Mouse (Mus musculus) heart, embryonic 11.5 days (tissue): ENCODE measurements at regions not wholly inside any gene's neighbourhood (a gene's known extent, or its start where the extent isn't known, plus 50 kb on each side); places are given as distances from the start of the nearest gene placed in this dataset.
"Not testable (repeated sequence)": the region's sequence is repeated elsewhere in the genome, so short reads cannot be mapped to it uniquely, and the experiment has no call there.

ENCODE experiments used
- ATAC-seq: fragments of 200-750 bp; cut with Nextera tagmentation; replicated peaks from 2 replicates; pipeline ENCODE4 v1.8.0; 2017; ENCODE audit warnings: moderate library complexity; ENCODE audit not compliant: insufficient number of reproducible peaks, low FRiP score, low TSS enrichment
- H3K27ac ChIP-seq: fragments of 300-500 bp; sonication (generic); 2 replicates; pipeline ENCODE4 v1.5.1; 2014; ENCODE audit warnings: mild to moderate bottlenecking, low read depth, low read length
- H3K27me3 ChIP-seq: fragments of 300-500 bp; sonication (generic); 2 replicates; pipeline ENCODE4 v1.6.1; 2014; ENCODE audit warnings: mild to moderate bottlenecking, low read length, mixed read lengths; ENCODE audit not compliant: control insufficient read depth, insufficient read depth
- H3K36me3 ChIP-seq: fragments of 300-500 bp; sonication (generic); 2 replicates; pipeline ENCODE4 v1.6.1; 2014; ENCODE audit warnings: mild to moderate bottlenecking, low read length, moderate library complexity, mixed read lengths; ENCODE audit not compliant: control insufficient read depth, insufficient read depth
- H3K4me1 ChIP-seq: fragments of 300-500 bp; sonication (generic); 2 replicates; pipeline ENCODE4 v1.6.1; 2014; ENCODE audit warnings: low read length; ENCODE audit not compliant: control insufficient read depth, insufficient read depth
- H3K4me2 ChIP-seq: fragments of 300-500 bp; sonication (generic); 2 replicates; pipeline ENCODE4 v1.6.1; 2014; ENCODE audit warnings: mild to moderate bottlenecking, moderate library complexity
- H3K4me3 ChIP-seq: fragments of 300-500 bp; sonication (generic); 2 replicates; pipeline ENCODE4 v1.5.1; 2014; ENCODE audit warnings: low read depth, low read length
- H3K9ac ChIP-seq: fragments of 300-500 bp; sonication (generic); 2 replicates; pipeline ENCODE4 v1.6.1; 2014; ENCODE audit warnings: mild to moderate bottlenecking, low read depth, low read length, moderate library complexity
- H3K9me3 ChIP-seq: fragments of 300-500 bp; sonication (generic); replicated peaks from 2 replicates; pipeline ENCODE4 v1.6.1; 2016; ENCODE audit warnings: low read length; ENCODE audit not compliant: control insufficient read depth
- WGBS: fragments of 180-500 bp; shearing (Covaris S2); extraction: QIAGEN DNeasy Blood & Tissue Kit; methylation state at CpG from one replicate; pipeline ENCODE4 v1.1.7; 2014; ENCODE audit not compliant: insufficient replicate concordance; 5-methylcytosine and 5-hydroxymethylcytosine counted together

- no peak overlapping the region for H3K27ac ChIP-seq
- no peaks in the 10 kb centered on the region for H3K9me3 ChIP-seq
- no peaks in the 10 kb centered on the region for H3K36me3 ChIP-seq
- H3K27me3 ChIP-seq: no peaks in the 10 kb centered on the region
- H3K9ac ChIP-seq: no peak overlapping the region
- no peak overlapping the region for H3K4me3 ChIP-seq
- 76% methylated on average over 2 of the region's 2 CpGs for WGBS
- no peak overlapping the region for H3K4me2 ChIP-seq
- H3K4me1 ChIP-seq: no peaks in the 10 kb centered on the region
- ATAC-seq: no peak
Measured at GRCm38 (mm10) chr3:18746898-18747297, 798.7 kb downstream of the Cypt12 start.

- no peak for ATAC-seq
- Histone ChIP-seq H3K27me3 (no peaks in the 10 kb centered on the region), H3K9ac (no peak overlapping the region), H3K27ac (no peak overlapping the region), H3K4me3 (no peak overlapping the region), H3K9me3 (no peaks in the 10 kb centered on the region), H3K4me2 (no peak overlapping the region), H3K36me3 (no peaks in the 10 kb centered on the region), H3K4me1 (no peaks in the 10 kb centered on the region)
- WGBS: 77% methylated on average over 6 of the region's 6 CpGs
Measured at GRCm38 (mm10) chr3:18751660-18752259, 803.5 kb downstream of the Cypt12 start.

GRCm38 (mm10) chr3:18764301-18765078 lies 816.3 kb downstream of the Cypt12 start:
- Histone ChIP-seq H3K36me3 (no peaks in the 10 kb centered on the region), H3K9ac (no peak overlapping the region), H3K9me3 (no peaks in the 10 kb centered on the region), H3K4me1 (no peaks in the 10 kb centered on the region), H3K27ac (no peak overlapping the region), H3K4me3 (no peak overlapping the region), H3K4me2 (no peak overlapping the region), H3K27me3 (no peaks in the 10 kb centered on the region)
- 79% methylated on average over 3 of the region's 3 CpGs for WGBS
- no peak for ATAC-seq

- Histone ChIP-seq H3K4me2 (no peak overlapping the region), H3K36me3 (no peaks in the 10 kb centered on the region), H3K9me3 (no peaks in the 10 kb centered on the region), H3K9ac (no peak overlapping the region), H3K4me3 (no peak overlapping the region), H3K4me1 (no peaks in the 10 kb centered on the region), H3K27ac (no peak overlapping the region), H3K27me3 (no peaks in the 10 kb centered on the region)
- WGBS: 52% methylated on average over 1 of the region's 1 CpGs
- ATAC-seq: no peak
Measured at GRCm38 (mm10) chr3:18778481-18778880, 830.3 kb downstream of the Cypt12 start.

GRCm38 (mm10) chr3:18787531-18788176 lies 839.4 kb downstream of the Cypt12 start:
- WGBS: 57% methylated on average over 8 of the region's 8 CpGs
- no peak overlapping the region for H3K27ac ChIP-seq
- ATAC-seq: no peak

GRCm38 (mm10) chr3:18802794-18803193 lies 825.7 kb downstream of the 1700064H15Rik start:
- 83% methylated on average over 3 of the region's 3 CpGs for WGBS
- H3K4me1 ChIP-seq: no peaks in the 10 kb centered on the region
- no peaks in the 10 kb centered on the region for H3K27me3 ChIP-seq

More at GRCm38 (mm10) chr3:18787531-18788176, 839.4 kb downstream of the Cypt12 start:
- Histone ChIP-seq H3K9ac (no peak overlapping the region), H3K9me3 (no peaks in the 10 kb centered on the region), H3K27me3 (no peaks in the 10 kb centered on the region), H3K4me3 (no peak overlapping the region), H3K36me3 (no peaks in the 10 kb centered on the region), H3K4me1 (no peaks in the 10 kb centered on the region), H3K4me2 (no peak overlapping the region)

GRCm38 (mm10) chr3:18828788-18829320 lies 799.6 kb downstream of the 1700064H15Rik start:
- not testable (repeated sequence) for H3K9ac ChIP-seq, H3K4me3 ChIP-seq, H3K36me3 ChIP-seq, H3K9me3 ChIP-seq, ATAC-seq, H3K4me2 ChIP-seq, H3K27me3 ChIP-seq, H3K27ac ChIP-seq, H3K4me1 ChIP-seq
- WGBS: 43% methylated on average over 2 of the region's 2 CpGs

More at GRCm38 (mm10) chr3:18802794-18803193, 825.7 kb downstream of the 1700064H15Rik start:
- H3K4me3 ChIP-seq: no peak overlapping the region
- H3K27ac ChIP-seq: no peak overlapping the region
- H3K9me3 ChIP-seq: no peaks in the 10 kb centered on the region
- H3K36me3 ChIP-seq: no peaks in the 10 kb centered on the region
- no peak for ATAC-seq
- H3K9ac ChIP-seq: no peak overlapping the region
- H3K4me2 ChIP-seq: no peak overlapping the region

- no peak overlapping the region for H3K4me3 ChIP-seq
- no peaks in the 10 kb centered on the region for H3K36me3 ChIP-seq
- no peak overlapping the region for H3K9ac ChIP-seq
- H3K27ac ChIP-seq: no peak overlapping the region
- no peak for ATAC-seq
- no peaks in the 10 kb centered on the region for H3K27me3 ChIP-seq
- no peaks in the 10 kb centered on the region for H3K9me3 ChIP-seq
- 68% methylated on average over 4 of the region's 4 CpGs for WGBS
- no peak overlapping the region for H3K4me2 ChIP-seq
- no peaks in the 10 kb centered on the region for H3K4me1 ChIP-seq
Measured at GRCm38 (mm10) chr3:18868117-18868739, 760.2 kb downstream of the 1700064H15Rik start.
